Mouse (Mus musculus) regulatory T cell (primary cell): ENCODE measurements at regions not wholly inside any gene's neighbourhood (a gene's known extent, or its start where the extent isn't known, plus 50 kb on each side); places are given as distances from the start of the nearest gene placed in this dataset.

Experiments used
- in situ Hi-C: fragments of 300-600 bp; cut with MboI, MseI; formaldehyde crosslinking; loops from one replicate; pipeline ENCODE4 v1.15.1; 2025; ENCODE audit warnings: high pct_unique_total_duplicates

- in situ Hi-C loops: no loop called here
Measured at GRCm38 (mm10) chr4:89001470-89001869, 121.5 kb upstream of the Ifne start.

GRCm38 (mm10) chr4:89000855-89001254 is 120.9 kb upstream of the Ifne start:
- in situ Hi-C loops: no loop called here

GRCm38 (mm10) chr4:89000200-89000599 is 120.2 kb upstream of the Ifne start:
- in situ Hi-C loops: no loop called here

DNA sequence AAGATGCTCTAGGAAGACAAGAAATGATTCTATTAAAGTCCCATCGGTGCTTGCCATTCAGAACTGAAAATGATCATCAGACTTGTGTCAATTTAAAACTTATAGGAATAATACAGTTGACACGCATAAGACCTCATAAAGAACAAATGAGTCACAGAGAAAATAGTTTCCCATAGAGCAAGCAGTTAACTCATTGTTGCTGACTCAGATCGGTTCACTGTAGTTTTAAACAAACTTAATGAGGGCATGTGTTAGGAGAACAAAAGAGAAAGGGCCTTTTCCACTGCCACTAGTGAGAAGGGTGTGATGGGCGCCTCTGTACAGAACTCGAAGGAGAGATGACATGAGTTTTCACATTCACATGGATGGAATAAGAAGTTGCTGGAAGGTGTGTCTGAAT is 118.3 kb upstream of the Ifne start:
- in situ Hi-C loops: no loop called here

GRCm38 (mm10) chr4:88995129-88995919 is 115.3 kb upstream of the Ifne start:
- in situ Hi-C loops: no loop called here

- in situ Hi-C loops: no loop called here
Measured at GRCm38 (mm10) chr4:88994486-88994885, 114.5 kb upstream of the Ifne start.

- in situ Hi-C loops: no loop called here
Measured at GRCm38 (mm10) chr4:88992498-88992897, 112.5 kb upstream of the Ifne start.

GRCm38 (mm10) chr4:88988363-88988762 is 108.4 kb upstream of the Ifne start:
- in situ Hi-C loops: no loop called here

DNA sequence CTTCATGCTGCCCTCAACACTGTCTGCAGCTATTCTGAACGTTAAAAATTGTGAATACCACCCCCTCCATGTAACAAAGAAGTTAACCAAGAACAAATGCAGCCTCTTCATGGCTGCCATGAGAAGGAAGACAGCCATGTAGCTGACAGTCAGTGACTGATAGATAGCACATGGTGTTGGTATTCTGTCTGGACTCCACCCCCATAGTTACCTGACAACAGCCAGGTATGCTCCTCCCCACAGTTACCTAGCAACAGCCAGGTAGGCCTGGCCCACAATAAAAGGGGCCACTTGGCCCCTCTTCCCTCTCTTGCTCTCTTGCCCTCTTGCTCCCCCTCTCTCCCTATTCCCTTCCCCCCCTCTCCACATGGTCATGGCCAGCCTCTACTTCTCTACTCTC is 107.1 kb upstream of the Ifne start:
- in situ Hi-C loops: no loop called here

DNA sequence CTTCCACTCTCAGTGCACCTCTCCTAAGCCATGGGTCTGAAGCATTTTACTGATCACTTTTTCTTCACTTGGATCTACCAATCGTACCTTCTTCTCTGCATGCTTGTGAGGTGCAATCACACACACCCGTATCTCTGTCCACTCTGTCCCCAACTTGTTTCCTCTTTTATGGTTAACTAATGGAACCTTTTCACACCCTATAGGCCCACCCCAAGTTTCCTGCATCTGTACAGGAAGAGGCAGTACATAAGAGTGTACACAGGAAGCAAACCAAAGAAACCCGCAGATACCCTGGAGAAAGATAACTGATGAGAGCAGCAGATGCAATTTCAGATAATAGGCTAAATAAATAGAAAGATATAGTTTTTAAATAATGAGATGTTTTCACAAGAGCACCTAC is 102.5 kb upstream of the Ifne start:
- in situ Hi-C loops: no loop called here

DNA sequence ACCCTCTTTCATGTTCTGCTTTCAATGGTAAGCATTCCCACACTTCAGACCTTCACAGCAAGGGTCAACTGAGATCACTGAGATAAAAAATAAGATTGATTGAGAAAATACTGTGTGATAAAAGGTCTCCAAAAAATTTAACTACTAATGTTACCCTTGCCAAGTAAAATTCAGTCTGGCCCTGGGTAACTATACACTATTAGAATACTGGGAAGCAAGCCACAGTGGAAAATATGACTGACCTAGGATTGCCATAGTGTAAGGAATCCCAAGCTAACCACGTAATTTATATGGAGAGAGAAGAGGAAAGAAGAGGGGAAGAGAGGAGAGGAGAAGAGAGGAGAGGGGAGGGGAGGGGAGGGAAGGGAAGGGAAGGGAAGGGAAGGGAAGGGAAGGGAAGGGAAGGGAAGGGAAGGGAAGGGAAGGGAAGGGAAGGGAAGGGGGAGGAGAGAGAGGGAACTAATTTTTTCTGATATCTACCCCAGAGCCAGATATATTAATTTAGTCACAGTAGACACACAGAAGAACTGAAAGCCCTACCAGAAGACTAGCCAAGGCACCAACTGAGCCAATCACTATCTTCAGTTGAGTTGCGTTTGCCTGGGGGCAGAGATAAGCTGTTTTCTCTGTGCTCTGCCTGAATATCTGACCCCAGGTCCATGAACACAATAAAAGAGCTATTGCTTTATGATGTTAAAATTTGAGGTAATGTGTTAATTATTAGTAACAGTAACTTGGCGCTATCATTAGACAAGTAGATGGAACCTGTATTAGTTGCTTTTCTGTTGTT is 97.3 kb upstream of the Ifne start:
- in situ Hi-C loops: no loop called here

- in situ Hi-C loops: no loop called here
Measured at GRCm38 (mm10) chr4:88974535-88974934, 94.5 kb upstream of the Ifne start.

DNA sequence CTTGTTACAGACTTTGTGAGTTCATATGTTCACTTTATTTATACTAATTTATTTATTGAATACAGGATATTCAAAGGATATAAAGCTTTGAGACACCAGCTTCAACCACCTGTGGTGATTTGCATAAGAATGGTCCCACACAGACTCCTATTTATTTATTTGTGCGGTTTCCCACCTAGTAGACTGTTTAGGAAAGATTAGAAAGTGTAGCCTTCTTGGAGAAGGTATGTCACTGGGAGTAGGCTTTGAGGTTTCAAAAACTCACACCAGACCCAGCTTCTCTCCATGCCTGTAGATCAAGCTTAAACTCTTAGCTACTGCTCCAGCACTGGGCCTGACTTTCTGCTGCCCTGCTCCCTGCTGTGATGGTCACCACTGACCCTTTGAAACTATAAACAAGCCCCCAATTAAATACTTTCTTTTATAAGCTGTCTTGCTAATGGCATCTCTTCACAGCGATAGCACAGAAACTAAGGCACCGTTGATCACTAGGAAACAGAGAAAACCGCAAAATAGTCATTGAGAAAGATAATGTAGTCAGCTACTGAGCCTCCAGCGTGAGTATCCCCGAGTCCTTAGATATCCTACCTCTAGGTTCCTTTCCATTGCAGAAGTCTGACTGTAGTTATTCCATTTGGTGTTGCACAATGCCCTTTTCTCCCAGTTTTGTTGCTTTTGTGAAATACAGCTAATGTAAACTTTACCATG is 89.3 kb upstream of the Ifne start:
- in situ Hi-C loops: no loop called here

- in situ Hi-C loops: no loop called here
Measured at GRCm38 (mm10) chr4:88959621-88960020, 79.6 kb upstream of the Ifne start.

GRCm38 (mm10) chr4:88956605-88957004 is 76.6 kb upstream of the Ifne start:
- in situ Hi-C loops: no loop called here

- in situ Hi-C loops: no loop called here
Measured at GRCm38 (mm10) chr4:88956151-88956550, 76.2 kb upstream of the Ifne start.

GRCm38 (mm10) chr4:88955571-88955970 is 75.6 kb upstream of the Ifne start:
- in situ Hi-C loops: no loop called here

- in situ Hi-C loops: no loop called here
Measured at GRCm38 (mm10) chr4:88954045-88954444, 74.0 kb upstream of the Ifne start.

GRCm38 (mm10) chr4:88951034-88951336 is 71.0 kb upstream of the Ifne start:
- in situ Hi-C loops: no loop called here

DNA sequence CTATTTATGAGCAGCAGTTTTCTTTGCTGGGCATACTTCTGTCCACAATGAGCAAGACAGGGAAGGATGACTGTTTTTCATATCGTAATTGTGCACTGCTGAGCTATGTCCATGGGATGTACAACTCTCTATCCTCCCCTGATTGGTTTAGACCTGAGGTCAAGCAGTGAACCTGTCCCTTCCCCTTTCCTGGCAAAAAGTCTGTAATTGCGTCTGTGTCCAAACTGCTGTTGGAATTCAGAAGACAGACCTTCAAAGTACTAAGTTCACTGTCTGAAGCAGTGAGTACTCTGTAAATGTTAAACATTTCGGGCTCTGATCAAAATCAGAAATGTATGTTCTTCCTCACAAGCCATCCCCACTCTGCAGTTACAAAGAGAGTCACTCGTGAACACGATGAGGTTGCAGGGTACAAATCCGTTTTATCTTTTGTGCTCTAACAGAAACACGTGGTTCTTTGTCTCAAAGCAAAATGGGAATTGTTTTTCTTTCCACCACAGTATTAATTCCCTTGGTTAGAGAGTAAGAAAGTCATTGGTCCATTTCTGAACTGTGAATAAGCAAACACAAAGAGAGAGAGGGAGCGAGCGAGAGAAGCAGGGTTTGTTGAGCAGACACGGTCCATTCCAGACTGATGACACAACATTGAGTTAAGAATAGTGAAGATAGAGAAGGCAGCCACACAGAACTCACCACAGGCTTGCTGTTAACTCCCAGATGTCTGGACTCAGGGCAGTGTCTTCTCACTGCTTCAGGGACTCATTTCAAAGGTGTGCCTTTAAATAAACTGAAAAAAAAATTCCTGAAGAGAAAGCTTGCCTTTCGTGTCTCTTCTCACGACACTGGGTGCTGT is 70.4 kb upstream of the Ifne start:
- in situ Hi-C loops: no loop called here

DNA sequence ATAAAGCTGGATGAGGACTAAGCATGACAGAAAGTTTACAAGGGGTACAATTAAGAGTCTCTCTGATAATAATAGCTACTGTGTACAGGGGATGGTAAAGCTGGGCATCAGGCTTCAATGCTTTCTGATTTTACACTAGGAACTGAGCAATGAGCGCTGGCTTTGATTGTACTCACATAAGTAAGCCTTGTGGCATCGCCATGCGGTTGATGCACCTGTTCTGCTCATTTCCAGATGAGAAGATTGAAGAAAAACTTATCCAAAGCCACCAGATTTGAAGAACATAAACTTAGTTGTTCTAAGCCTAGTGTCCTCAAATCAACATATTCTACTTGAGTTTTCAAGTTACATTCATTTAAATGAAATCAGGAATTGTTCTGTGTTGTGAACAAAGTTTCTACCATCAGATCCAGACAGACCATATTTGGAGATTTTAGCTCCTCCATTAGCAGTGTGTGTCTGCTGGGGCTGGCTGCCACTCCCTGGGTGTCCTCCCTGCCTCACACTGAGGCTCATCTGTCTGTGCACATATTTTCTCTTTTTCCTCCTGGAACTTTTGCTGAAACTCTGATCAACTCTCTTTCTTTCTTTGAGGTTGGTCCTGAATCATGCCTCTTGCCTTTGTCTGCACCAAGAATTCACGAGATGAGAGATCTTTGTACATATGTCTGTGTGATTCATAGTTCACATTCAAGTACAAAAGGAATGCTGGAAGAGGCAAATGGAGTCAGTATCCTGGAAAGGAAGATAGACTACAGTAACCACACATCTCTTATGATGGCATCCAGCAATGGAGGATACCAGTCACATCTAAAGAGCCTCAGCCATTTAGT is 68.2 kb upstream of the Ifne start:
- in situ Hi-C loops: loop anchor here (10.0 kb wide), 1 partner anchor 177 kb away; no protein-coding TSS in a partner anchor
